Mouse (Mus musculus) liver (tissue): ENCODE results near the gene Acad11.
A peak's percentile ranks its signal among the peaks of the same experiment; 100 is the strongest.

Experiments
- DNase-seq: peaks from one replicate; pipeline ENCODE4 v3.0.0-alpha.2; 2020; ENCODE audit warnings: mixed read lengths

Acad11 gene

GRCm38 (mm10) chr9:104063244-104063961 is at the start of gene Acad11:
TSS of gene Acad11 (plus strand) at chr9:104063377.
- peak; percentile 86 for DNase-seq

- no peak for DNase-seq
These were observed 48.7 kb upstream of the Acad11 start for GRCm38 (mm10) chr9:104014526-104014925.

- no peak for DNase-seq
These were observed 42.2 kb upstream of the Acad11 start for GRCm38 (mm10) chr9:104021026-104021425.

- DNase-seq = no peak
These were observed 36.0 kb upstream of the Acad11 start for GRCm38 (mm10) chr9:104027186-104027585.

GRCm38 (mm10) chr9:104029861-104030260 is 33.3 kb upstream of the Acad11 start:
- DNase-seq = no peak

- DNase-seq = no peak
These were observed 28.9 kb upstream of the Acad11 start for GRCm38 (mm10) chr9:104034231-104034630.

GRCm38 (mm10) chr9:104034718-104035117 is 28.5 kb upstream of the Acad11 start:
- DNase-seq = no peak

- peak; percentile 78 for DNase-seq
These were observed 27.7 kb upstream of the Acad11 start for GRCm38 (mm10) chr9:104035261-104036015.

GRCm38 (mm10) chr9:104038266-104038665 is 24.9 kb upstream of the Acad11 start:
- DNase-seq = no peak

GRCm38 (mm10) chr9:104039031-104039695 is 24.0 kb upstream of the Acad11 start:
- no peak for DNase-seq

- no peak for DNase-seq
These were observed 23.4 kb upstream of the Acad11 start for GRCm38 (mm10) chr9:104039742-104040141.

- DNase-seq = no peak
These were observed 22.8 kb upstream of the Acad11 start, which contains the start of gene Gm28305 for GRCm38 (mm10) chr9:104040362-104040761. TSS of gene Gm28305 (plus strand) at chr9:104040662.

- no peak for DNase-seq
These were observed 19.5 kb upstream of the Acad11 start for GRCm38 (mm10) chr9:104043676-104044075.

- DNase-seq = no peak
These were observed 12.1 kb upstream of the Acad11 start for GRCm38 (mm10) chr9:104051028-104051427.

GRCm38 (mm10) chr9:104062430-104063243 is 540 bp upstream of the Acad11 start, which contains the start of gene Uba5:
TSS of gene Uba5 (minus strand) at chr9:104063134.
- peak; percentile 80 for DNase-seq

GRCm38 (mm10) chr9:104064571-104064970 is 1.4 kb downstream of the Acad11 start:
- DNase-seq = no peak

- no peak for DNase-seq
These were observed 7.1 kb downstream of the Acad11 start for GRCm38 (mm10) chr9:104070241-104070640.

- DNase-seq = peak; percentile 11
These were observed 7.9 kb downstream of the Acad11 start for GRCm38 (mm10) chr9:104070863-104071604.

- DNase-seq = no peak
These were observed 12.6 kb downstream of the Acad11 start for GRCm38 (mm10) chr9:104075808-104076207.

- no peak for DNase-seq
These were observed 15.6 kb downstream of the Acad11 start for GRCm38 (mm10) chr9:104078780-104079179.

GRCm38 (mm10) chr9:104079379-104079778 is 16.2 kb downstream of the Acad11 start:
- peak; percentile 61 for DNase-seq

GRCm38 (mm10) chr9:104080038-104080437 is 16.9 kb downstream of the Acad11 start:
- DNase-seq = no peak
